Mouse (Mus musculus) Muller cell, postnatal 12 days (primary cell): ENCODE measurements around the gene Gls.

Source experiments
- DNase-seq: peaks from one replicate; pipeline ENCODE4 v3.0.0-alpha.2; 2015; ENCODE audit errors: inconsistent ontology term

Gene Gls

DNA sequence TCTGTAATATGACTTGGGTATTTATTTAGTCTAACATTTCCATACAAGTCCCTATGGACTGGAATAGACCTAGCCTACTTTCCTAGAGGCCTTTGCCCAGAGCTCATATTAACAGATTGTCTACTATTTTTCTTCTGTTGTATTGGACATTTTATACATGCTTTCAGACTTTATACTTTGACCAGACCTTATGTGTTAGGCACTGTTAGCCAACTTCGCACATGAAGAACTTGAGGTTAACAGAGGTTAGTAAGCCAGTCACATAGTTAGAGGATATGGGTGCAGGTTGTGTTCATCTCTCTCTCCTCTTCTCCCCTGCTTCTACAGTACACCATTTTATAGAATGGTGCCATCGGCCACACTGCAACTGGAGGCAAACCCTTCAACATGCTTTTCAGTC, 75.0 kb downstream of the Gls start:
- DNase-seq: no peak

DNA sequence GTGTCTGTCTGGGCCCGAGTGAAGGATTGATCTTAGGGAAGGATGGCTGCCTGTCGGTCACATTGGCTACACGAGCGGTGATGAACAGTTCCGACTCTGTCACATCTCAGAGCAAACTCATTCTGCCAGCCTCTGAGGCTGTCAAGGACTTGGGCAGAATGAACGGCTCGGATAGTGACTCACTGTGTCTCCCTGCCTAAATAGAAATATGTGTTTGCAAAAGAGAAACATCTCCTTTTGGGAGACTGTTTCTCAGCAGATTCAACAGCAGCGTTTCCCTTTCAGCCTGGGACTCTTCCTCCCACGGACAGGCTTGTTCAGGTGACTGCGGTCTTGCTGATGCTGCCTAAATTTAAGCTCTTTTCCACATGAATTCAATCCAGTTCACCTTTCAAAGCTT, 76.7 kb downstream of the Gls start:
- no peak for DNase-seq

DNA sequence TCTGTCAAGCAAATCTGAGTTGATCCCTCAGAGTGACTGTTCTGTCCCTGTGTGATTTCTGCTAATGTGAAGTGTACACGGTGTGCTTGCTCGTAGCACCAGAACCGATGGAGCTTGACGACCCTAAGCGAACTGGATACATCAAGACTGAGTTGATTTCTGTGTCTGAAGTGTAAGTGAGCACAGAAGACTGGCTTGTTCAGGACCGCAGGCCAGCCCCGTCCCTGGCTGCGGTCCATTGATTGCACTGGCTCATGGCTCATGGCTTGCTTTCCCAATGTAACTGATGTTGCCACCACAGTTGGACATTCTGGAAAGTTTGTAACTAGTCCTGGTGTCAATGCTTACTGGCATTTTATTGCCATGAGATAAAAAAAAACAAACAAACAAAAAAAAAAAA, 78.1 kb downstream of the Gls start:
- DNase-seq: no peak

DNA sequence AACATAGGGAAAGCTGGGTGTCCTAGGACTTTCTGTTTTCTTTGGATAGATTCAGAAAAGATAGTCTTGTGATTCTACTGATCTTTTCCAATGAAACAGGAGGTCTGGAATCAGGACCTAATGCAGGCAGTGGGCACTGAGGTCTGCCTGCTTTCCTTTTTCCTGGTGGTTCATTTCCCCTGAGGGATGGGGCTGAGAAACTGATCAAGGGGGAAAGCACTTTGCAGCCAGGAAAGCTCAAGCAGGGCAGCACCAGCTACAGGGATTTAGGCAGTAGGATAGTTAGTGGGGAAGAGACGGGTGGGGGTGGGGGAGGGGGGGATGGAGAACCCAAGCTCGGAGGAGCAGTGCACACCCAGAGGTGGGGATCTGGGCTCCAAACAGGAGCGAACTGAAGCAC, 80.1 kb downstream of the Gls start:
- DNase-seq: no peak

GRCm38 (mm10) chr1:52152369-52152768, 80.7 kb downstream of the Gls start:
- DNase-seq: no peak

GRCm38 (mm10) chr1:52151166-52151565, 81.9 kb downstream of the Gls start:
- no peak for DNase-seq

- no peak for DNase-seq
Measured at GRCm38 (mm10) chr1:52150676-52151075, 82.4 kb downstream of the Gls start.

- no peak for DNase-seq
Measured at GRCm38 (mm10) chr1:52149934-52150346, 83.1 kb downstream of the Gls start.

- DNase-seq: no peak
Measured at GRCm38 (mm10) chr1:52148696-52149095, 84.3 kb downstream of the Gls start.

DNA sequence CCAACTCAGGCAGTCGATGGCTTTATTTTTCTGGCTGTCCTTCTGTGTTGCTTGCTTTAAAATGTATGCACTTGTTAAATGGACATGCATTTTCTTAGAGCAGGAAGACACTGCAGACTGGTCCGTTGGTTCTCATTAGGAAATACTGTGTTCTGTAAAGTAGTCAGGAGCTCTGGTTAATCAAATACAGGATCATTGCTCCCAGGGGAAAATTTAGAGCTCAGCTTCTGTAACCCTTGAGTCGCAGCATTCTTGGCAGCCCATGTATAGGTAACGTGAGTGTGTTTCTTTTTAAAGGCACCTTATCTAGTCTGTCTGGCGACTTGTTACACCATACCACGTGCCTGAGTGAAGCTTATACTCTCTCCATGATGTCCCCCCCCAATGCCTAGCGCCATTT, 84.9 kb downstream of the Gls start:
- no peak for DNase-seq

- no peak for DNase-seq
Measured at GRCm38 (mm10) chr1:52147431-52147830, 85.6 kb downstream of the Gls start.

GRCm38 (mm10) chr1:52146214-52146970, 86.6 kb downstream of the Gls start:
- peak; percentile 20 for DNase-seq

DNA sequence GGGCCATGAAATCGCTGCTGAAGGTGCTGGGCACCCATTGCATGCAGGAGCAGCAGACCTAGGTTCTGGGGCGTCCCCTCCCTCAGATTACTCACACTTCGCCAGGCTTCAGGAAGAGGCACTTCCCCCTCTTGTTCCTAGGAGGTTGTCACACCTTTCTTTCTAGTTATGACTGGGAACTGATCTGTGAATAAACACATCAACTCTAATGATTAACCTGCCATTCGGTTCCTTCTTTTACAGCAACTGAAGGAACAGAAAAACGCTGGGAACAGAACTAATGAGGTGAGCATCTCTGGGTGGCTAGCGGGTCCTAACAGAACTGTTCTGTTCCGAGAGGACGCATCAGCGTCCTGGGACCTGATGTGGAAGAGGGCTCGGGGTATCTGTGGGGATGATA, 88.1 kb downstream of the Gls start:
- DNase-seq: no peak

GRCm38 (mm10) chr1:52143596-52144156, 89.4 kb downstream of the Gls start:
- DNase-seq: no peak

DNA sequence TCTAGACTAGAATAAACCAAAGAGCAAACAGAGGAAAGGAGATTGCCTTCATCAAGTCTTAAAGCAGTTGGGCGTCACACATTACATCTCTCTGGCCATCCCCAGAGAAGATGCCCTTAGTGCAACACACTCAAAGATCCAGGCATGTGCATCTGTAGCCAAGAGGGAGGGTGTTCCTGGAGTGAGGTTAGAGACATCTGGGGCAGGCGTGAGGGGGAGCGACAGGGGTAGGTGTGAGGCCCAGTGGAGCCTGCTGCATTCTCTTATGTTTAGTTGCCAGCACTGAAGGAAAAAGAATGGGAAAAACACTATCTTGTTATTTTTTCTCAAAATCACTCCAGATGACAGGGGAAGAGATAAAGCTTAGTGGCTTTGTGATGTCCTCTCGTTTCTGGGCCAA, 89.8 kb downstream of the Gls start:
- DNase-seq: no peak

DNA sequence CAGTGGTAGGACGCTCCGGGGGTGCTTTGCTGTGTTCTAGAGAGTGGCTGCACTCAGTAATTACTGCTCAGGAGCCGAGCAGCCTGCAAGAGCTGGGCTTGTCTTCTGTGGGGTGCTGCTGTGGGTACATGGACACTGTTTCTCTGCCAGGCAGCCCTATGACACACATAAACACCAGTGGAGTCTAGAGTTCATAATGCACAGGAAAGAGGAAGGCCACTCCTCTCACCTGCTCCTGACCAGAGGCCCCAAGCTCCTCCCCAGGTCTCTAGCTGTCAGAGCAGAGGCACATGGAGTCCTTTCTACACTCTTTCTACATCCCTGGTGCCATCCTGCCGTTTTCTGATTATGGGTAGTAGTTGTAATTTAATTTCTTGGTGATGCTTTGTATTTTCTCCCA, 90.9 kb downstream of the Gls start:
- DNase-seq: no peak

- DNase-seq: no peak
Measured at GRCm38 (mm10) chr1:52141482-52141881, 91.5 kb downstream of the Gls start.

DNA sequence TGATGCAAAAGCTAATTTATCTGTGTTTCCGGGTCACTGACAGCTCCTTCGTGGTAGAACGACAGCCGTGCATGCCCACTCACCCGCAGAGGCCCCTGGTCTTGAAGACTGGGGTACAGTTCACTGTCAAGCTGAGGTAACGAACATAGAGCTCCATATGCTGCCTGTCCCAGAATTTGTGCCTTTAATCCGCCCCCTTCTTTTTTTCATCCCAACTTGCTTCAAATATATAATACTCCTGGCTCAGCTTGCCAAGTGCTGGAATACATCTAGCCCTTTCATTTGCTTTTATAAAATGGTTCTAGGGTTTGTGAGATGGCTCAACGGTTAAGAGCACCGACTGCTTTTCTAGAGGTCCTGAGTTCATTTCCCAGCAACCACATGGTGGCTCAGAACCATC, 92.5 kb downstream of the Gls start:
- DNase-seq: no peak

GRCm38 (mm10) chr1:52137292-52137691, 95.7 kb downstream of the Gls start:
- DNase-seq: no peak

DNA sequence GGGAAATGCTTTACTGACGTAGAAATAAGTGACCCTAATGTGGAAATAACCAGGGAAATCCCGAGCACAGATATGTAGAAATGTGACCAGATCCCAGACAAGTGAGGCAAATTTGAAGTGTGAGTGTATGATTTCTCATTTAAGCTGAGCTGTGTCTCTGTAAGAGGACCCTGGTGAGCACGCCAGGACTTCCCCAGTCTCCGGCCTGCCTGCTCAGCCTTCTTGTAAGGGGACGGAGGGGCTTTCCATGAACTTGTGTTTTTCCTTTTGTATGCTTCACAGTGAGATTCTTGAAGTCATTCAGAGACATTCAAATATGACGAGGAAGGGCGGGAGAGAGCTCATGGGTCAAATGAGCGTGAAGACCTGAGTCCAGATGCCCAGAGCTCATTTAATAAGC, 99.8 kb downstream of the Gls start:
- no peak for DNase-seq

- DNase-seq: no peak
Measured at GRCm38 (mm10) chr1:52131787-52132377, 101.2 kb downstream of the Gls start.

DNA sequence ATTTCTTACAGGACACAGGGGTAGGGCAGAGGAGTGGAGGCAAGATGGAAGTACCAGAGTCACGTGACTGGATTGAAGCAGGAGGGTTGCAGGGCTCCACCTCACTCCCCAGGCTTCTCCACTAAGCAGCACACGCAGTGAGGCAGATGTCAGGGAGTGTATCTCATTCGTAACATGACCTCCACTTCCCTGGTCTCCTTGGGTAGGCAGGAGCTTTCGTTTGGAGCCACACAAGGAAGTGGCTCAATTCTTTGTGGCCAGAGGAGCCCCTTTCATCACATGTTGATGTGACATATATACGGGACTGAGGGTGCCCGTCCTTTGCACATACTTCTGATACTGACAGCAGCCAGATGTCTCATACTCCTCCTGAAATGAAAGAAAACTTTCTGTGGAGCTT, 103.2 kb downstream of the Gls start:
- no peak for DNase-seq

DNA sequence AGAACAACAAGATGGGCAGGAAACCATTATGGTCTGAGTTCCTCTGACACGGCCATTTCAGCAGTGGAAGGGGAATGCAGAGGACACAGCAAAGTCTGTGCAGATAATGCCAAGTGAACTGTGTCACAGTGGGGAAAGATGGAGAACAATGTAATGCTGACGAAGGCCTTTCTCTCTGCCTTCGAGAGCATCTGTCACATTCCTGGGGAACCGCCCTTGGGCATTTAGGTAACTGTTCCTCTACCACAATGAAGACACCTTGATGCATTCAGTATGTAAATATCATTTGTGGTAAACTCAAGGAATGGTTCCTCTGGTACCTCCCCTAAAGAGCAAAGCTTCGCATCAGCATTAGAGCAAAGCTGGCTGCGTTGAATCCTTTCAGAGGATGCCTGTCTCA, 105.7 kb downstream of the Gls start:
- DNase-seq: no peak
